Mouse (Mus musculus) gastrocnemius, adult 2 months (tissue): Measurements from ENCODE around the gene Plekhh2. TPM values are rescaled to one million over a fixed set of nuclear protein-coding genes. Genes with fewer than 3 reads are reported as not detected.
"Not testable (repeated sequence)": the region's sequence is repeated elsewhere in the genome, so short reads cannot be mapped to it uniquely, and the experiment has no call there.

Source experiments
- DNase-seq: peaks from one replicate; pipeline ENCODE4 v3.0.0; 2022
- H3K27ac ChIP-seq: fragments of 200-600 bp; 2 replicates; pipeline ENCODE4 v1.8.1; 2022; ENCODE audit warnings: mild to moderate bottlenecking
- H3K4me3 ChIP-seq: fragments of 200-600 bp; 2 replicates; pipeline ENCODE4 v1.8.1; 2022; ENCODE audit warnings: mild to moderate bottlenecking, moderate library complexity
- CTCF ChIP-seq: fragments of 200-600 bp; IDR thresholded peaks from 2 replicates; pipeline ENCODE4 v1.8.1; 2022; ENCODE audit warnings: antibody characterized with exemption, mild to moderate bottlenecking, moderate library complexity
- intact Hi-C: fragments of 180-260 bp; cut with DNase I; formaldehyde crosslinking; loops from one replicate; pipeline ENCODE4 v1.15.1; 2025
- total RNA-seq, 2 experiments: library from RNA; stranded (reverse); gene quantifications; 2 replicates each; pipeline ENCODE4 v1.2.3; 2021

The Plekhh2 gene
- total RNA-seq, 2 experiments from 2014 or later = 0.77 to 1.7 TPM

- Histone ChIP-seq H3K4me3 (no peak overlapping the region), H3K27ac (peak overlapping the region; percentile 54; the same call in 1 of the 2 replicates)
- TF ChIP-seq CTCF = no peak
- intact Hi-C loops = no loop called here
- no peak for DNase-seq
These were observed 17.7 kb downstream of the Plekhh2 start for GRCm38 (mm10) chr17:84529356-84529755.

GRCm38 (mm10) chr17:84530202-84530796 is 18.6 kb downstream of the Plekhh2 start:
- TF ChIP-seq CTCF = no peak
- Histone ChIP-seq H3K4me3 (no peak overlapping the region), H3K27ac (peak overlapping the region; percentile 46)
- DNase-seq = no peak
- intact Hi-C loops = no loop called here

DNA sequence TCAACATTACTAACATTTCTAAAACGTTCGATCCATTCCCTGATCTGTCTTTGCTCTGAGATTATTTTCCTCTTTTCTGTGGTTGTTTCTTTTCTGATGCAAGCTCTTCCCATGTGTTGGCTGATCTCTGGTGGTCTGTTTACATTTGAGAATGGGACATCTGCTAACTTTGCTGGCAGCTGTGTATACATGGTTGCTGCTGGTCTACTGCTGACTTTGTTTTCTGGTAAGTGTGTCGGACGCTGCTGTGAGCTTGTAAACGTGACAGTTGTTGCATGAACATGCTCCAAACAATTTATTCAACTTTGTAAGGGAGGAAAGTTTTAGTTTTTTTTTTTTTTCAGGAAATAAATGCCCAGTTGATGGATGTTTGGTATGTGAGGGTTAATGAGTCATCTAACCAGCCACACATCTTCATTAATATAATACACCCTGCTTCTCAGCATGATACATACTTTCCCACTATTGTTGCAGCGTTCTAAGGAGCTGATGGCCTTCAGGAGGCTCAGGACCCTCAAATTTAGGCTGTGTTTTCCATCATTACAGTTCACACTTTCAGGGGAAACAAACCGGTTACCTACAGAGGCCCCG is 21.3 kb downstream of the Plekhh2 start:
- no peak for DNase-seq
- no peak overlapping the region for H3K27ac ChIP-seq
- intact Hi-C loops = no loop called here
- TF ChIP-seq CTCF = no peak
- H3K4me3 ChIP-seq = no peak overlapping the region

DNA sequence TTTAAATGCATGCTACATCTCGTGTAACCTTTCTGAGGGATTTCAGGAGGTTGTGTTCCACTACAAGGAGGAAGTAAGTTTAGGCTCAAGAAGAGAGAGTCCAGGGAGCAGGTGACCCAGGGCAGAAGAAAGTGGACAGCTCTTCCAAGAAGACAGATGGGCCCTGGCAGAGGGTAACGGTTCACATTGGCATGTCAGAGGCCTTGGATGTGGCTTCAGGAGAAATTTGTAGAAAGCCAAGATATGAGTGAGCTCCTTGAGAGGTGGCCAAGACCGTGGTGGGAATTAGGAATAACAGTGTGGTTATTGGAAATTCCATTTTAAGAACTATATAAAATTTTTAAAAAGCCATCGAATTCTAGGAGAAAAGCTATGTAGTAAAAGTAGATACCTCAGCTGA is 22.1 kb downstream of the Plekhh2 start:
- no peak for DNase-seq
- no peak for TF ChIP-seq CTCF
- Histone ChIP-seq H3K27ac (peak overlapping the region; percentile 29; the same call in 1 of the 2 replicates), H3K4me3 (no peak overlapping the region)
- intact Hi-C loops = no loop called here

DNA sequence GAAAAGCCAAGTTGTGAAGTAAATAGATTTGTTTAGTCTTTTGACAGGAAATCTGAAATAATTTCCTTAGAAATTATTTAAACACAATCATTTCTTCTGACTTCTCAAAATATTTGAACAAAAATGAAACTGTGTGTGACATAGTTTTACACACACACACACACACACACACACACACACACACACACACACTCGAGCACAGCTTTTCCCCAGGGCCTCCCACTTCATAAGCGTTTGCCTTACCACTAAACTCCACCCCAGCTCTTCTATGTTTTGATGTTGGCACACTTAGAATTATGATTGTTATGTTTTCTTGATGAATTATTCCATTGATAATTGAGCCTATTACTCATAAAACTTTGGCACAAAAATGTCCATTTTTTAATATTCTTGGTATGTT is 22.9 kb downstream of the Plekhh2 start:
- no peak for DNase-seq
- intact Hi-C loops = no loop called here
- Histone ChIP-seq H3K4me3 (no peak overlapping the region), H3K27ac (peak overlapping the region; percentile 62)
- no peak for TF ChIP-seq CTCF

GRCm38 (mm10) chr17:84535226-84535625 is 23.5 kb downstream of the Plekhh2 start:
- Histone ChIP-seq H3K4me3 (no peak overlapping the region), H3K27ac (peak overlapping the region; percentile 62)
- DNase-seq = peak; percentile 43
- intact Hi-C loops = no loop called here
- no peak for TF ChIP-seq CTCF

DNA sequence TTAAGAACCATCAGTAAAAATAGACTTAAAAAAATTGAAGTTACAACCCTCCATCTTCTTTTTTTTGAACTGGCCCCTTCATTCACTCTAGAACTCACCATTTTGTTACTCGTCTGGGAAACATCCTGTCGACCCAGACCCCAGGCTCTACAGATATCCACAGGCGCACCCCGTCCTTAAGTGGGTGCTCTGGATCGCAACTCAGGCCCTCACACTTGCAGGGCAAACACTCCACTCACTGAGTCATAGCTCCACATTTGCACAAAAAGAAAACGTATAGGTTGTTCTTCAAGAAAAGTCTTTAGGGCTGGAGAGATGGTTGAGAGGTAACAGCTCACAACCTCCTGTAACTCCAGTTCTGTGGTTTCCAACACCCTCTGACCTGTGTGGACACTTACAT is 25.6 kb downstream of the Plekhh2 start:
- DNase-seq = no peak
- TF ChIP-seq CTCF = no peak
- intact Hi-C loops = no loop called here
- H3K27ac ChIP-seq = no peak overlapping the region
- H3K4me3 ChIP-seq = no peak overlapping the region

GRCm38 (mm10) chr17:84537966-84538365 is 26.3 kb downstream of the Plekhh2 start:
- no peak for TF ChIP-seq CTCF
- intact Hi-C loops = no loop called here
- no peak for DNase-seq
- Histone ChIP-seq H3K4me3 (no peak overlapping the region), H3K27ac (no peak overlapping the region)

GRCm38 (mm10) chr17:84540603-84541002 is 28.9 kb downstream of the Plekhh2 start:
- Histone ChIP-seq H3K4me3 (no peak overlapping the region), H3K27ac (no peak overlapping the region)
- intact Hi-C loops = no loop called here
- no peak for DNase-seq
- TF ChIP-seq CTCF = no peak

DNA sequence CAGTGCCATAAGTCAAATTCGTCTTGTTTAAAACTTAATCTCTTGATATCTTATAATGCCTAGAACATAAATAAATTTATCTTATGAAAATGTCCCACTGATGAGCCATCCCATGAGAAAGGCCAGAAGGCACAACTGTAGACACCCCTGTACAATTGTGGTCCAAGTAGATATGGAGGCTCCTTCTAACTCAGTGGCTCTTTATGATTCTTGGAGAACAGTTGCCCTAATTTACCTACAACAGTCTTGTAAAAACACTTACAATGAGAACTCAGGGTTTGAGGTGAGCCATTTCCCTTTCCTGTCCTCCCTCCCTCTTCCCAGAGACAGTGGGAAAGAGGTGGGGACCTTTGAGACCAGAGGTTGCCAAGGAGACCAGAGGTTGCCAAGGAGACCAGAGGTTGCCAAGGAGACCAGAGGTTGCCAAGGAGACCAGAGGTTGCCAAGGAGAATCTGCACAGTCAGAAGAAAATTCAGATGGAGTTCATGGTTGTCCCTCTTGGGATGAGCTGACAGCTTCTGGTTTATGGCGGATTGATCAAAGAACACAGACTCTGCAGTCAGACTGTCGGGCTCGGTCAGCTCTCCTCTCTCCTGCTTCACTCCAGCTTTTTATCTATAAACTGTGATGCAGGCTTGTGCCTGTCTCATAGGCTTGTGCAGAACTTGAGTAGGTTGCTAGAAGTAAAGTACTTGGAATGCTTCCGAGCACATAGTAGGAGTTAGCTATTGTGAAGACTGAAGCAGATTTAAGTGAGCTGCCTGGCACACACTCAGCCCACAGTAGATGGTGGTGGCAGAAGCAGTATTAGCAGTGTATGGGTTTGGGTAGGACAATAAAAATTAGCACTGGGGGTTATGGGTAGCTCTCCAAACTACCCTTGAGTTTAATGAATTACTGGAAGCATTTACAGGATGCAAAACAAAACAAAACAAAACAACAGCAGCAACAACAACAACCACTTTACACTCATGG is 39.5 kb downstream of the Plekhh2 start:
- intact Hi-C loops = no loop called here
- H3K27ac ChIP-seq = no peak overlapping the region
- no peak for TF ChIP-seq CTCF
- no peak for DNase-seq
- no peak overlapping the region for H3K4me3 ChIP-seq

DNA sequence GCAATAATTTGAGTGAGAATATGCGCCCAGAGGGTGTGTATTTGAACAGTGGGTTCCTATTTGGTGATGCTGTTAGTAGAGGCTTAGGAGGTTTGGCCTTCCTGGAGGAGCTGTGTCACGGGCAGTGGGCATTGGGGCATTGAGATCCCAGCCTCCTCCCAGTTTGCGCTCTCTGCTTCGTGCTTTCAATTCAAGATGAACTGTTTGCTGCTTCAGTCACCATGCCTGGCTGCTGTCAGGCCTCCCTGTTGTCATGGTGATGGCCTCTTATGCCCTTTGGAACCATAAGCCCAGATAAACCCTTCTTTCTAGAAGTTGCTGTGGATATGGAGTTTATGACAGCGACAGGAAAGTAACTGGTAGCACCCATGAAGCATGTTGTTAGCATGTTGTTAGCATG is 40.5 kb downstream of the Plekhh2 start:
- DNase-seq = no peak
- Histone ChIP-seq H3K4me3 (no peak overlapping the region), H3K27ac (no peak overlapping the region)
- intact Hi-C loops = no loop called here
- TF ChIP-seq CTCF = no peak

DNA sequence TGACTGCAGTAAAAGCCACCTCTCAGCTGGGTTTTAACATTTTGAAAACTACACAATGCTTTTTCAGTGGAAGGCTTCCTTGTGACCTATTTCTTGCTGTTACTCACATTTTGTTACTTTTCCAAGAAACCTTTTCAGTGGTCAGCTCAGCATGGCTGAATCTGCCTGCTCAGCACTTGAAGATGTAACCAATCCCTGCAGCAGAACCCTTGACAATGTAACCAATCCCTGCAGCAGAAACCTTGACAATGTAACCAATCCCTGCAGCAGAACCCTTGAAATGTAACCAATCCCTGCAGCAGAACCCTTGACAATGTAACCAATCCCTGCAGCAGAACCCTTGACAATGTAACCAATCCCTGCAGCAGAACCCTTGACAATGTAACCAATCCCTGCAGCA is 52.6 kb downstream of the Plekhh2 start:
- H3K4me3 ChIP-seq, H3K27ac ChIP-seq, intact Hi-C loops, DNase-seq: not testable (repeated sequence)

DNA sequence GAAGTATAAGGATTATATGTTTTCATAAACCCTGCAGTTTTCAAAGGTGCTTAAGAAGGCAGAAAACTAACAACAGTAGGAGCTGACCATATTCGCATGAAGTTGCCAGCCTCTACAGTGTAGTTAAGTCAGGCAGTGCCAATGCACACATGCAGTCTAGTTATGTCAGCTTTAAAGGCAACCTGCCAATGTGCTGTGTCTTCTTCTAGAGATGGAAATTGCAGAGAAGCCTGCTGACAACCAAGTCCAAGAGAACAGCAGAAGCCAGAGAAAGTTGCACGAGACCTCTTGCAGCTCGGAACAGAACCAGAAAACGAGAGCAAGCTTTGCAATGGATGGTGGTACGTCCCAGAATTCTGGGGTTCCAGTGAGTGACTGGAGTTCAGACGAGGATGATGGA is 54.1 kb downstream of the Plekhh2 start:
- TF ChIP-seq CTCF = no peak
- DNase-seq = no peak
- intact Hi-C loops = no loop called here
- H3K27ac ChIP-seq = no peak overlapping the region
- H3K4me3 ChIP-seq = no peak overlapping the region
